Mouse (Mus musculus) forebrain, postnatal 0 days (tissue): ENCODE data around the gene Jph4. TPM values are rescaled to one million over a fixed set of nuclear protein-coding genes. Genes with fewer than 3 reads are reported as not detected.

ENCODE experiments used
- ATAC-seq: fragments of 200-750 bp; cut with Nextera tagmentation; 2 replicates; pipeline ENCODE4 v1.8.0; 2017; ENCODE audit warnings: mild to moderate bottlenecking, moderate library complexity
- DNase-seq: peaks from one replicate; pipeline ENCODE4 v3.0.0-alpha.2; 2015
- H3K27ac ChIP-seq: fragments of 300-500 bp; sonication (generic); 2 replicates; pipeline ENCODE4 v1.5.1; 2014; ENCODE audit warnings: low read depth, mild to moderate bottlenecking, antibody characterized with exemption, low read length, moderate library complexity, mixed read lengths
- H3K27me3 ChIP-seq: fragments of 300-500 bp; sonication (generic); 2 replicates; pipeline ENCODE4 v1.6.1; 2014; ENCODE audit warnings: mild to moderate bottlenecking, low read length, mixed read lengths; ENCODE audit not compliant: insufficient read depth
- H3K36me3 ChIP-seq: fragments of 300-500 bp; sonication (generic); 2 replicates; pipeline ENCODE4 v1.6.1; 2014; ENCODE audit warnings: mild to moderate bottlenecking, moderate library complexity; ENCODE audit not compliant: insufficient read depth
- H3K4me1 ChIP-seq: fragments of 300-500 bp; sonication (generic); 2 replicates; pipeline ENCODE4 v1.6.1; 2014; ENCODE audit warnings: antibody characterized with exemption; ENCODE audit not compliant: insufficient read depth
- H3K4me2 ChIP-seq: fragments of 300-500 bp; sonication (generic); 2 replicates; pipeline ENCODE4 v1.6.1; 2014; ENCODE audit warnings: low read depth, mild to moderate bottlenecking, moderate library complexity
- H3K4me3 ChIP-seq: fragments of 300-500 bp; sonication (generic); 2 replicates; pipeline ENCODE4 v1.5.1; 2014; ENCODE audit warnings: low read depth, low read length, mixed read lengths
- H3K9ac ChIP-seq: fragments of 300-500 bp; sonication (generic); 2 replicates; pipeline ENCODE4 v1.6.1; 2014; ENCODE audit warnings: mild to moderate bottlenecking
- H3K9me3 ChIP-seq: fragments of 300-500 bp; sonication (generic); 2 replicates; pipeline ENCODE4 v1.6.1; 2016; ENCODE audit warnings: low read length
- CTCF ChIP-seq: sonication (generic); IDR thresholded peaks from 2 replicates; pipeline ENCODE4 v1.5.1; 2016; ENCODE audit warnings: antibody characterized with exemption, control low read depth, low read depth
- WGBS: fragments of 180-500 bp; shearing (Covaris S2); extraction: QIAGEN DNeasy Blood & Tissue Kit; methylation state at CpG from one replicate; pipeline ENCODE4 v1.1.7; 2014; 5-methylcytosine and 5-hydroxymethylcytosine counted together
- polyA plus RNA-seq: library from polyadenylated mRNA; unstranded; fragments of >200 nt; fragmentation: Nextera tagmentation; extraction: Ambion mirVana; gene quantifications from 2 replicates; pipeline ENCODE4 v1.2.1, GENCODE M21; 2015
- total RNA-seq: library from RNA; depleted of rRNA; stranded (reverse); fragments of >200 nt; gene quantifications from 2 replicates; pipeline ENCODE4 v1.2.3, GENCODE M21; 2014; rRNA removed

Jph4 gene
- 156 and 160 TPM in 2 replicates for total RNA-seq
- 47.4 and 55.3 TPM in 2 replicates for polyA plus RNA-seq

GRCm38 (mm10) chr14:55116425-55117200 lies at the start of gene Jph4:
Jph4 (minus strand) TSS chr14:55116935.
- TF ChIP-seq CTCF: no peak
- peak; percentile 72 for ATAC-seq
- peaks cover 30% of the 10 kb centered on the region for H3K4me1 ChIP-seq
- H3K27me3 ChIP-seq: no peaks in the 10 kb centered on the region
- WGBS: 4% methylated on average over 21 of the region's 21 CpGs
- DNase-seq: peak; percentile 91
- H3K27ac ChIP-seq: peak within 1 kb of the TSS; percentile 97
- peak within 1 kb of the TSS; percentile 86 for H3K4me3 ChIP-seq
- peaks cover 7% of the 10 kb centered on the region; the same call in 1 of the 2 replicates for H3K36me3 ChIP-seq
- H3K9me3 ChIP-seq: no peaks in the 10 kb centered on the region
- H3K9ac ChIP-seq: peak within 1 kb of the TSS; percentile 95
- H3K4me2 ChIP-seq: peak within 1 kb of the TSS; percentile 76

- H3K4me2 ChIP-seq: no peak overlapping the region
- DNase-seq (no peak), ATAC-seq (no peak)
- TF ChIP-seq CTCF: no peak
- H3K27ac ChIP-seq: no peak overlapping the region
- WGBS: 73% methylated on average over 5 of the region's 5 CpGs
- no peaks in the 10 kb centered on the region for H3K27me3 ChIP-seq
- H3K9me3 ChIP-seq: no peaks in the 10 kb centered on the region
- H3K4me1 ChIP-seq: no peaks in the 10 kb centered on the region
- no peak overlapping the region for H3K9ac ChIP-seq
- H3K36me3 ChIP-seq: no peaks in the 10 kb centered on the region
- no peak overlapping the region for H3K4me3 ChIP-seq
Measured at GRCm38 (mm10) chr14:55164172-55164806, 47.6 kb upstream of the Jph4 start.

- H3K36me3 ChIP-seq: no peaks in the 10 kb centered on the region
- no peak for ATAC-seq
- TF ChIP-seq CTCF: no peak
- H3K4me2 ChIP-seq: no peak overlapping the region
- no peaks in the 10 kb centered on the region for H3K4me1 ChIP-seq
- H3K27ac ChIP-seq: no peak overlapping the region
- no peak overlapping the region for H3K9ac ChIP-seq
- WGBS: 83% methylated on average over 4 of the region's 4 CpGs
- H3K9me3 ChIP-seq: no peaks in the 10 kb centered on the region
- H3K4me3 ChIP-seq: no peak overlapping the region
- DNase-seq: no peak
- no peaks in the 10 kb centered on the region for H3K27me3 ChIP-seq
Measured at GRCm38 (mm10) chr14:55162168-55162567, 45.4 kb upstream of the Jph4 start.

- WGBS: 30% methylated on average over 14 of the region's 14 CpGs
- H3K9ac ChIP-seq: no peak overlapping the region
- peak; percentile 85 for ATAC-seq
Measured at GRCm38 (mm10) chr14:55161098-55161634, 44.4 kb upstream of the Jph4 start.

GRCm38 (mm10) chr14:55160251-55161071 lies 43.7 kb upstream of the Jph4 start:
- no peak for DNase-seq
- 74% methylated on average over 8 of the region's 10 CpGs for WGBS
- Histone ChIP-seq H3K27me3 (no peaks in the 10 kb centered on the region), H3K36me3 (no peaks in the 10 kb centered on the region), H3K4me3 (no peak overlapping the region), H3K9me3 (no peaks in the 10 kb centered on the region), H3K9ac (no peak overlapping the region), H3K27ac (no peak overlapping the region), H3K4me1 (no peaks in the 10 kb centered on the region), H3K4me2 (no peak overlapping the region)
- no peak for TF ChIP-seq CTCF
- peak; percentile 16; the same call in 1 of the 2 replicates for ATAC-seq

More at GRCm38 (mm10) chr14:55161098-55161634, 44.4 kb upstream of the Jph4 start:
- DNase-seq: peak; percentile 85
- H3K4me3 ChIP-seq: no peak overlapping the region
- H3K27ac ChIP-seq: no peak overlapping the region
- no peaks in the 10 kb centered on the region for H3K36me3 ChIP-seq
- peak; percentile 89 for TF ChIP-seq CTCF
- no peaks in the 10 kb centered on the region for H3K27me3 ChIP-seq
- H3K4me1 ChIP-seq: no peaks in the 10 kb centered on the region
- H3K4me2 ChIP-seq: peak overlapping the region; percentile 31
- H3K9me3 ChIP-seq: no peaks in the 10 kb centered on the region

- no peaks in the 10 kb centered on the region for H3K27me3 ChIP-seq
- no peak for ATAC-seq
- no peaks in the 10 kb centered on the region for H3K9me3 ChIP-seq
- H3K27ac ChIP-seq: no peak overlapping the region
- DNase-seq: no peak
- no peaks in the 10 kb centered on the region for H3K4me1 ChIP-seq
- H3K4me2 ChIP-seq: no peak overlapping the region
- no peaks in the 10 kb centered on the region for H3K36me3 ChIP-seq
- no peak overlapping the region for H3K4me3 ChIP-seq
- no peak for TF ChIP-seq CTCF
- no peak overlapping the region for H3K9ac ChIP-seq
- WGBS: 71% methylated on average over 12 of the region's 12 CpGs
Measured at GRCm38 (mm10) chr14:55157322-55158065, 40.8 kb upstream of the Jph4 start.
